Mouse (Mus musculus): Measurements from ENCODE around the gene Cdkl1.

DNA sequence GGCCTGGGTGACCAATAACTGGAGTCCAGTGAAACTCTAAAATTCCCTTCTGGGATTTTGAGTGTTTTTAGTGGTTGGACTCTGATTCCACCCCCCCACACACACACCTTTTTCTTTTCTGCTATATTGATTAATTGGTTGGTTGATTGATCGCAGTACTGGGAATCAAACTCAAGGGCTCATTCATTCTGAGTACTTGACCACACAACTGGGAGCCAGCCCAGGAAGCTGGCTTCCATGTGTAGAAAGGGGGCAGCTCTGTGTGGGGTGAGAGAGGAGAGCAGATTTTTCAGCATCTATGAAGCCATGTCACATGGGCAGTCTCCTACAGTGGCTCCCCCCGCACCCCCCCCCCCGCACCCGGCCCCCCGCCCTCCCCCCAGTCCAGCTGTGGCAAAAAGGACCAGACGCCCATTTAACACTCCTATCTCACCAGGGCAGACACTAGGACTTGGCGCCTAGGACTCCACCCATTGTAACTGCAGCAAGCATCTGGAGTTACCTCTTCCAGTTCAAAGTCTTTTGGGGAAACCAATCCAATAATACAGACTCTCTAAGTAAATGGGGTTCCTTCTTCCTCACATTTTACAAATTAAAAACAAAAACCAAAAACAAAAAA is 31.7 kb downstream of the Cdkl1 start:
- TF ChIP-seq POLR2A (IDR thresholded peaks at IDR 0.05; ENCODE audit: borderline replicate concordance, insufficient read depth, low read length) (no peak), CTCF (IDR thresholded peaks at IDR 0.05; ENCODE audit: borderline replicate concordance, insufficient read depth, low read depth, low read length) (no peak)

Measured in cerebellum, adult 2 months (tissue).